Mouse (Mus musculus) monocyte, adult 2 months (primary cell): Measurements from ENCODE around the gene Slc2a13.

Source experiments
- DNase-seq, 2 experiments: peaks; one replicate each; pipeline ENCODE4 v3.0.0; 2022; ENCODE audit warnings: low spot score in 2 of 2, low read depth in 1 of 2

Slc2a13 gene

DNA sequence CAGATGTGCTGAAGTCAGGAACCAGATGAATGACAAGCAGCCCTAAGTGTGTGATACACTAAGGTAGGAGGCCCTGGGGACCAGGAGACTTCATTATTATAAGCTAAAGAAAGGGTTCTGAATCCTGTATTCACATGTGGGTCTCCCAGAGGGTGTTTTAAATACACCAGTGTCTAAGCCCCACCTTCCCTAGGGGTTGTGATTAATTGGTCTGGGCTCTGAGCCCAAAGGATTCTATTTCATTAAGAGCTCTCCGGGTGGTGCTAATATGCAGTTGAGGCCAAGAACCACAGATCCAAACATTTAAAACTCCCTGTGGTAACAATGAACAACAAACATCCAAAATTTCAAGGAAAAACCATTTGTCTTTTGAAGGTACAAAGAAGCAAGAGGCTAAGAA lies 70.4 kb downstream of the Slc2a13 start:
- no peak for DNase-seq

DNA sequence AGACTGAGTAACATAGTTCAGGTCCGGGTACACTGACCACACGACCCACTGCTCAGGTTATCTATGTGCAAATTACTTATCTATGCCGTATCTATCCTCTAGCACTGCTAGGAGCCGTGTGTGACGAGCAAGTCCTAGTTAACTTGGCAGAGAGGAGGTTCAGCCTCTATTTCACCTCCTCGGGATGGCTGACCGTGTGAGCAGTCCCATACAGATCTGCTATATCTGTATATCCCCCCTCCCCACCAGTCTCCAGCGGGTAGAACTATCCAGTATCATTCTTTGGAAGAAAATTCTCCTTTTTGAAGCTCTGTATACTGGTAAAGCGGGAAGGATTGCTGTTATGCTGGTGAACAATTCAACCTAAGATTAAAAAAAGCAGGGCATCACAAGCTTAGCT lies 70.8 kb downstream of the Slc2a13 start:
- DNase-seq: no peak

DNA sequence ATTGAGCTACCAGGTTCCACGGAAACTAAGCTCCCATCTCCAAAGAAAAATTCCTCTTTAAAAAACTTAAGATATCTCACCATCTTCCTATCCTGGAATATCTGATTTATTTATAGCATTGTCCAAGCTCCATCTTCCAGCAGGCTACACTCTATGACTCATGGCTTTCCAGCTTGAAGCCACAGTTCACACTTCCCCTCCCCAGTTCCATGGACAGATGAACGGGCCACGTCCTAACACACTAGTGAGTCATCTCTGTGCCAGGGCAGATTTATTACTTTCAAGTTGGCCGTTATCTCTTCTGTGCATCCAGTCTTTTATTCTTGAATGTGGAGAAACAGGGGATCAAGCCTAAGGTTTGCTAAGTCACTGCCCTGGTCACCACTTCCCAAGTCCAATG lies 78.0 kb downstream of the Slc2a13 start:
- no peak for DNase-seq

DNA sequence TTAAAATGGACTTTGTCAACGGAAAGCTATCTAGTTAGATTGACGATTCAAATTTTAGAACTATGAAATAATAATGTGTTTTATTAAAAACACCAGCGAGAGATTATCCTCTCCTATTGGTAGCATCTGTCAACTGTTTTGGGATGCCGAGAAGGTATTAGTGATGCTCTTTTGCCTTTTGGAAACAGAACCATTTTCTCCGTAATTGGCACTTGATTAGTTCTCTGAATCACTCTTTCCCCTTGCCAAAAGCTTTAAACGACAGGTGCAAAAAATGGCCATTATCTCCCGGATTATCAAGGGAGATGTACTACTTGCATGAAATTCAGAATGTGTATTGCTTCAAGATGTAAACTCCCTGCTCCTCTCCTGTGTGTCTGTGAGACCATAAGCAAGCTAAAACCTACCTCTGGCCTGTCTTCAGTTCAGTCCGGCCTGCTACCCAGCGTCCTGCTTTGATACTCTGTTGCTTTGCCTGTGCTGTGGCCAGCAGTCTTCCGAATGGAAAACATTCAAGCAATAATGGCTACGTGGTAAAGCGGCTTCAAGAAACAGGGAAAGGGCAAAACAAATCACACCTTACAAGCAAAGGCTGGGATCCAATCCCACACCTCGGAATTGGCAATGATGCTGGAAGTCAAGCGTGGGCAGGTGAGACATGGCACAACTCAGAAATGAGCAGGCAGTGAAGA lies 93.0 kb downstream of the Slc2a13 start:
- no peak for DNase-seq

DNA sequence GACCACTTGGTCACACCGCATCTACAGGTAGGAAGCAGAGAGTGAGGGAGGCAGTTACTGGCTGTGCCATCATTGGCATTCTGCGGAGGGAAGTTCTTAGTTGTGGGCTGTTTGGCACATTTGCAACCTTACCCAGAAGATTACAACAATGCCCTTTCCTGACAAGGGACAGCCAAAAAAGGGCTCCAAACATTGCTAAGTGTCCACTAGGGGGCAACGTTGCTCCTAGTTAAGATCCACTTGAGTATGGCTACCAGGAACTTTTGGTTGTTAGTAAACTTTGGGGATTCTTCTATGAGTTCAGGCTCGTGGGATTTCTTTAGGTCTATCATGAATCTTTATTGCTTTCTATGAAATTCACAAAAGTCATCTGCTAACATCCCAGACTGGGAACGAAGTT lies 95.3 kb downstream of the Slc2a13 start:
- no peak for DNase-seq

DNA sequence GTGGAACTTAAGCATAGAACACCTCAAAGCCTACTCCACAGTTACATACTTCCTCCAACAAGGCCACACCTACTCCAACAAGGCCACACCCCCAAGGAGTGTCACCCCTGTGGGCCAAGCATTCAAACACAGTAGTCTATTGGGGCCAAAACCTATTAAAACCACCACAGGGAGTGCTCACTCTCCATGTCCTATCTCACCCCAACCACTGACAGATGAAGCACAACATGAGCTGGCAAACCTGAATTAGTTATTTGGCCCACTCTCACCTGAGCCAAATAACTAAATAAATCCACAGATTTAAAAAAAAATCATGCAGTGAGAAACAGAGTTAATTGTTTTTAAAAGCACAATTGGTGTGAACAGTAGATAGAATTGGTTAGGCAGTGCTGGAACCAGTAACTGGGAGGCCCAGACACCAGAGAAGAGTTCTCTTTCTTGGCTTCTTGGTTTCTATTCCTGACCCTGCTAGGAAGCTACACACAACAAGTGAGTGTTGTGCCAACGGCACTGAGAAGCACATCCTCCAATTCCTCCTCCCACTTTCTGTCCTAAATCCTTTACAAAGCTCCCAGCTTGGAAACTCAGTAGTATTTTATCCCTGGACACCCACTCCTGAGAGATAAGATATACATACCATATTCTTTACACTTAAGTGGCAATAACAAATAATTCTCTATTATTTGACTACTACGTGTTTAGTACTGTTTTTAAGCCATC lies 99.2 kb downstream of the Slc2a13 start:
- DNase-seq: no peak

DNA sequence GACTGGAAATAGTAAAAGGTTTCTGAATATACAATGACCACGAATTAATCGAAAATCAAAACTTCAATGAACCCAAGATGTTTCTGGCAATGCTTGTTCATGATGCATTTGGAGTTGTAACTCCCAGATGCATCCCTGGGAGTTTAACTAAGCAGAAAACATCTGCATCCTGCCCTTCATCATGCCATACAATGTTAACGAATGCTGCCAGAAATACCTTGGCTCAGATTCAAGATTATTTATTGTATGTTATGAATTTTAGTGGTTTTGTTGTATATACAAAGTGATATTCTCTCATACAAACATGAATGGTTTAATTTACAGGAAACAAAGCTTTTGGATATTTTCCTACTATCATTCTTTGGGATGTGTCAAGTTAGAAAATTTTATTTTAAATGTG lies 107.7 kb downstream of the Slc2a13 start:
- no peak for DNase-seq

DNA sequence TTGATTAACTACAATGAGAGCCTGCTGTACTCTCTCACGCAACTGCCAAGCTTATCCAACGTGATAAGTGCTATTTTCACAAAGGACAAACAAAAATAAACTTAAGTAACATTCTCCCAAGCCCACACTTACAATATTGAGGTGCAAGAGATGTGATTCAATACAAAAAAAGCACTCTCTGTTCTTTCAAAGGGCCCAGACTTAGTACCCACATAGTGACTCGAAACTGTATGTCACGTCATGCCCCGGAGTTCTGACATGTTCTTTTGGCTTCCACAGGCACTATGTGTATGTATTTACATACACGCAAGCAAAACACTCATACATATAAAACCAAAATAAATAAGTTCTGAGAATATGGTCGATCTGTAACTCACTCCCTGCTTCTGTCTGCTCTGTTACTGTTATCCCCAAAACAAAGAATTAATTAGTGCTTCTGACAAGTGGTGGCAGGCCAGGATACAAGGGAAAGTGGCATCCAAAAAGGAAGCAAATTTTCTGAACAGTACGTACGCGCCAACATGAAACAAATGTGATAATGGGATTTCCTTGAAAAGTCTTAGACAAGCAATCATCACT lies 109.1 kb downstream of the Slc2a13 start:
- no peak for DNase-seq

DNA sequence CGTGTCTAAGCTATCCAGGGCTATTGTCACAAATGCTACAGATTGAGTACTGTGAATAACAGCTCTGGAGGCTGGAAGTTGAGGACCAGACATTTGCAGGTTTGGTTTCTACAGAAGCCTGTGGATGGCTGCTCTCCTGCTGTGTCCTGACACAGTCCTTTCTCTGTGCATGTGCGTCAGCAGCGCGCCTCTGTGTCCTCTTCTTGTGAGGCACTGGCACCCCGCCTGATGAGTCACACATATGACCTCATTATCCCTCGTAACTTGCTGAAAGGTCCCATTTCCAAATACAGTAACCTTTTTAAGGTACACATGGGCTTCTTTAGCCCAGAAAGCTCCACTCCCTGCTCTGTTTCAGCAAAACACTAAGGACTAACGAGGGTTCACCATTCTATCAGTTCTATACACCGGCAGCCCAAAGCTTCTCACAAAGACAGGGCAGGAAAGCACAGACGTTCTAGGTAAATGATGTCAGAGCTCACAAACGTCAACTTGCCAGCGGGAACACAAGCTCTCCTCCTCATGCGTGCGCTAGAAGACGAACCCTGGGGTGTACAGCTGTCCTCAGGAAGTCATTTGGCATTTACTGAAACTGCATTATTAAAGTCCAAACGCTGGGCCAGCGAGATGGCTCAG lies 109.9 kb downstream of the Slc2a13 start:
- no peak for DNase-seq

DNA sequence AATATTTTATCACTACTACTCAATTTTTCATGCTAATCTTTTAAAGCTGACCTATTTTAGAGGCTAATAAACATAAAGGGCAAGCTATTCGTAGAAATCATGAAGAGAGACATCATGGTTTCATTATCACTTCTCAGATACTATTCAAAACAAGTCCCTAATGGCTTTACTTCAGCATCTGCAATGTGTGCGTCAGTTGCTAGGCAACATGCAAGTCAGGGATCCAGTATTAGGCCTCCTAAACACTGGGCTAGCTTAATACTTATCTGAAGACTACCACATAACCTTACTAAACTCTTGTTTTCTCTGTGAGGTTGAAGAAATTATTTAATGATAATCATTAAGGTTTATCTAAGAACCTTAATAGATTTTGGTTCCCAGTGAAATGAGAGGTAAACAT lies 111.1 kb downstream of the Slc2a13 start:
- DNase-seq: no peak

DNA sequence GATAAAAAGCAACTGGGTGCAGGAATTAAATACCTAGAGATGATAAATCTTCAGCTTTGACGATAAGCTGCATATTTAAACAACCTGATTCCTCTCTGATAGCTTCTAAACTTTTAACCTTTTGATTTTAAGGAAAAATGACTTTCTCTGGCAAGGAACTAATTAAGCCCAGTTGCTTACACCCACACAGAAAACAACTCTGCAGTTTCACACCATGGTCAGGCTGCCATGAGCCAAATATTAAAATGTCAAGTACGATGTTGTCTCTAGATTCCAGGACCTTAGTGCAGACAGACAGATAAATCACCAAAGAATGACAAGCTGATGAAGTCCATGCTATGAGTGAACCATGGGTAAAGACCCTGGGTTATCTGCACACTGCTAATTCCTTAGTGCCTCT lies 115.9 kb downstream of the Slc2a13 start:
- DNase-seq: no peak

DNA sequence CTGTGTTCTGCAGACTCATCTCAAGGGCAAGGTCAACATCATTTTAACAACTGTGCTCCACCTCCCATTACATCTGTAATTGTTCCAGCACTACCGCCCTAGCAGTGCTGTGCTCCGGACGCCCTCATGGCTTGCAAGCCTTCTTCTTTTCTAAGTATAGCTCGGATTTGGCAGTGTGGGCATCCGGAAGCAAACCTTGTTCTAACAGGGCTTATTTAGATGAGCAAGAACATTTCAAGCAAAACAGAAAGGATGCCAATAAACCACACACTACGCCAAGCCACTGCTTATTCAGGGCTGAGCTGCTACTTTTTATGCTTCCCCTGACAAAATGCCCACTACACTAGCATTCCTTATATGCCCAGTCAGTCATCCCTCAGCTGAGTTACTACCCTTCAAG lies 127.7 kb downstream of the Slc2a13 start:
- DNase-seq: no peak

DNA sequence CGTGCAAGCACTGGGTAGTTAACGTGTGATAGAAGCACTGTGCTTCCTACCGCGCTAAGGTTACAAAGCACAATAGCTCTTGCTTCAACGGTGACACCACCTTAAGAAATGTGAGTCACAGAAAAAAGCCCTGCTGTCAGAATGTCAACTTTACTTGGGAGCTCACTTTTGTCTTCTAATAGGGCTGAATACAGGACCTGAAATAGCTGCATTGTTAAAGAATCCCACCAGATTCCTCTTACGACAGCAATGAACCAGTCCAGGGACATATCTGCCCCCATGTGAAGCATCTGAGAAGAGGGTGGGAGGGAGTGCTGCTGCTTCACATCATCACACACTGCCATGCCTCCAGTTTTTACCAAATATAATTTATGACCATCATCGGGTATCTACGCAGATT lies 129.6 kb downstream of the Slc2a13 start:
- DNase-seq: no peak

DNA sequence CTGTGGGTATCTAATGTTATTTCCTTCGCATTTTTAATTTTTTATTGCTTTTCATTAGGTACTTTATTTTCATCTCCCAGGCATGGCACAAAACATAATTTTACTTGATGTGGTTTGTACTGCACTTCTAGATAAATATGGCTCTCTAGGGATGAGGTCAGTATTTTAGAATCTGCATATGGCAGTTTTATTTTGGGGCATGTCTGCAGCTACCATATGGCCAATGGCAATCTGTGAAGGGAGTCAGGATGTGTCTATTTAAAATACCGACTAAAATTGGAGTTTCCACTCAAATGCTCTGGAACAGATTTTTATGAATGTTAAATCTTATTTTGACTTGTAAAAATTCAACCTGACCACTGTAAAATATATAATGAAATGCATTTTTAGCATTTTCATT lies 133.2 kb downstream of the Slc2a13 start:
- DNase-seq: no peak

DNA sequence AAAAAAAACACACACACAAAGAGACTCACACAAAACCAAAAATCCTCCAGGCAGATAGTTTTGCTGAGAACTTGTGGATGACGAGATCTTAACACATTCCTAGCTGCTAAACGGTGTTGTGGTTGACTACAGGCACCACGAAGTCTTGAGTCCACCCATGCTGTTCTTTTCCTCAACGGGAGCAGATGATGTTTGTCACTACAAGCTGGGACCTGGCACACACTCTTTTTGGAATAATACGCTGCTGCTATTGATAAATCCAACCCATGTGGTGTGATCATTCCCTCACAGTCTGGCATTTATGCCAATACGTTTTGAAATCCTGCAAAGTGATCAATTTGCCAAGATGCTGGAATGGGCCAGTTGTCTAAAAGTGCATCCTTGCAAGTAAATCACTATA lies 147.6 kb downstream of the Slc2a13 start:
- no peak for DNase-seq

DNA sequence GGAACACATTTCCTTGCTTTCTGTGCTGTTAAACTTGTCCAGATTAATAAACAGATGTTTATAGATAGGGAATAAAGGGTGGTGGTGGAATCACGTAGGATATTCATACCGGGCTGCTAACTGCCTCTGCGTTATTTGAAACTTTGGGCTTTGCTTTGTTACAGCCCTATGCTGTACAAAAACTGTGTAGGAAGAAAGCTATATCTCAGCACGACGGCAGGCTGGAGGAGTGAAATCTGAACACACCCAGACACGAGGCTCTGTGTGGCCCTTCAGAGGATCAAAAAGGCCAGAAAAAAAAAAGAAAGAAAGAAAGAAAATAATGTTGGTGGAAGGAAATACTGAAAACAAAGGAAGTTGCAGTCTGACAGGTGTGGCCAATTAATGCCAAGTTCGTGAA lies 166.1 kb downstream of the Slc2a13 start:
- DNase-seq: no peak

DNA sequence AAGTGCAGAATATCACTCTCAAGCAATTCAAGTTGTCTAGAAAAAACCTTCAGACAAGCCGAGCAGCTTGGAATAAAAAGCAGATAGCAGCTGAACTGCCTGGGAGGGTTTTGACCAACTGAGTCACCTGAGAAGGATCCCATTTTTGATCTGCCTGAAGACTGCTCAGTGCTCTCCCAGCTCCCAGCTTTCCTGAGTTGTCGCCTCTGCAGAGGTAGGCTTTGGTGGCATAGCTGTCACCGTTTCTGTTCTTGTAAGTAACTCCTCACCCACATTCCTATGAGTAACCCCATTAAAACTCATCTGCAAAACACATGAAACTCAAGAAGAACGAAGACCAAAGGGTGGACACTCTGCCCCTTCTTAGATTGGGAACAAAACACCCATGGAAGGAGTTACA lies 177.9 kb downstream of the Slc2a13 start:
- no peak for DNase-seq

DNA sequence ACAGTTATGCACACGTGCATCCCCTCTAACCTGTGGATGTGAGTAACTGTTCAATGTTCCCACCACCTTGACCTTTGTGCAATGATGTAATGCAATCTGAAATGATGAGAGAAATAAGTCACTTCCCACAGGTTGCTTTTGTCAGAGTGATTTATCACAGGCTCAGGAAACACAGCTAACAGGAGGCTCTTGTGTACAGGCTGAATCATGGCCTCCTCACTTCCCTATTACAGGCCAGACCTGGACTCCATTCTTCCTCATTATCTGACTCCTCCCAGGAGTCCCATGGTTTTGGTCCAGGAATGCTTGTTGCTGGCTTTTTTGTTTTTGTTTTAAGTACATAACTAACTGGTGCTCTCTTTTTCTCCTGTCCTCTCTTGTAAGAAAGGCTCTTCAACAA lies 189.4 kb downstream of the Slc2a13 start:
- DNase-seq: no peak

DNA sequence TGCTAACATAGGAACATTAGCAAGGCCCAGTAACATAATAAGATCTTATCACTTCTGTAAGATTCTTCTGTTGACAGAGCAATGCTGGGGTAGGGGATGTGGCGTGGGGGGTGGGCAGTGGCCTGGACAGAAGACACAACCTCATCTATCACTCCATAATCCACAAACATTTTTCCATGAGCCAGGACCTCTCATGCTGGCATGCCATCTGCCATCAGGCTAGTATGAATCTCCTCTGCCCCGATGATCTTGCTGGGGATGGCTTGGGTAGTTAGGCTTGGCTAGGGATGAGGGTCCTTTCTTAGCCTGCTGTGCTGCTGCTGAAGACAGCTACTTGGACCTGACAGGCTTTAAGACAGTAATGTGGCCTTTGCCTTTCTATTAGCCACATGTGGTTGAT lies 190.5 kb downstream of the Slc2a13 start:
- DNase-seq: no peak

DNA sequence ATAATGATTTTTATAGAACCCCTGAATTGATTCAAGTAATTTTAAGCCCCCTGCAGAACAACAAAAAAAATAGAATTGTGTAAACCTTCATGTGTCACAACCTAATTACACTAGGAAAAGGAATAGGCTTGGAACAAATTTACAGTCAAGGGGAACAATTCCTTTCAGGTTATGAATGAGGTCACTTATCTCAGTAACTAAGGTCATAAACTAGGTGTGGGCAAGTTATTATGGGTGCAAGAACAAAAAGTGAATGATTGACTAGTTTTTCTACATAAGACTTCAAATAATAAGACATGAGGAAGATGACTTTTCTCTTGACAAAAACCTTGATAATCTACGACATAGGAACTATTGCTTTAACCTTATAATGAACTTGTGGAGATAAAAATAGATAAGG lies 191.2 kb downstream of the Slc2a13 start:
- no peak for DNase-seq

DNA sequence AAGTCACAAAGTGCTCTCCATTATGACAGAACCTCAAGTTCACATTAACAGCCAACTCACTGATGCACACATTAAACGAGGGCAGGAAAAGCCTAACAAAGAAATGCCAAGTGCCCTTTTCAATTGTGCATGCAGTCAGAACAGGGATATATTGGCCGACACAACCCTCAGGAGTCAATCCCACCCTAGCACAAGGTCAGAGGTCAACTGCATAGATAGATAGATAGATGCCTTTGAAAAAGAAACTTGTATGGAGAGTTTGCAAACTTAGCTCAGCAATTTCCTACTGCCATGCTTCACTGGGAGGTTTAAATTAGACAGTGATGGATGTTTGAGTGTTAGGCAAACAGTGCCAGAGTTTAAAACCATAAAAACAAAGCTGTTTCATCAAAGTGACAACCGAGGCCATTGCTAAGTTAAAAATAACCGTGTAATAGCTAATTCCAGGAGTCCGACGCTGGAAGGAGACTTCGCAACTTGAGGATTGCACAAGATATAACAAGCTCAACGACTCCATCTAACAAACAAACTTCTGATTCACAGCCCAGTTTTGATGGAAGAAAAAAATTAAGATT lies 194.2 kb downstream of the Slc2a13 start:
- no peak for DNase-seq

DNA sequence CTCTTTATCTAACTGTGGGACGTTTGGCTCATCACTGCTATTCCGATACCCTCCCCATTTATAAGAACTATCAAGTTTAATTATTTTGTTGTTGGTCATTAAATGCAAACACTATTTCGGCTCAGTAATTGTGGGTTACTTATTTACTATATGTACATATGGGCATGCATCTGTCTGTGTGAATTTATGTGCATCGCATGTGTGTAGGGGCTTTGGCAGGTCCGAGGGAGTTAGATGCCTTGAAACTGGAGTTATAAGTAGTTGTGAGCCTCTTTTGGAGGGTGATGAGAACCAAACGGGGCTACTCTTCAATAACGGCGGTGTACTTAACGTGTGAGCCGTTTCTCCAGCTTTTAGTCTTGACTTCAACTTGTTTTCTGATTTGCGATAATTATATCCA lies 195.5 kb downstream of the Slc2a13 start:
- no peak for DNase-seq
